Mouse (Mus musculus) bone marrow macrophage, adult 2 months (primary cell): ENCODE measurements at regions not wholly inside any gene's neighbourhood (a gene's known extent, or its start where the extent isn't known, plus 50 kb on each side); places are given as distances from the start of the nearest gene placed in this dataset.

ENCODE experiments used
- CTCF ChIP-seq: IDR thresholded peaks from 2 replicates; pipeline ENCODE4 v1.5.1; 2012; ENCODE audit warnings: low read depth, mild to moderate bottlenecking, low read length, moderate library complexity
- POLR2A ChIP-seq: IDR thresholded peaks from 2 replicates; pipeline ENCODE4 v1.6.1; 2012; ENCODE audit warnings: mild to moderate bottlenecking, low read depth, low read length, borderline replicate concordance

DNA sequence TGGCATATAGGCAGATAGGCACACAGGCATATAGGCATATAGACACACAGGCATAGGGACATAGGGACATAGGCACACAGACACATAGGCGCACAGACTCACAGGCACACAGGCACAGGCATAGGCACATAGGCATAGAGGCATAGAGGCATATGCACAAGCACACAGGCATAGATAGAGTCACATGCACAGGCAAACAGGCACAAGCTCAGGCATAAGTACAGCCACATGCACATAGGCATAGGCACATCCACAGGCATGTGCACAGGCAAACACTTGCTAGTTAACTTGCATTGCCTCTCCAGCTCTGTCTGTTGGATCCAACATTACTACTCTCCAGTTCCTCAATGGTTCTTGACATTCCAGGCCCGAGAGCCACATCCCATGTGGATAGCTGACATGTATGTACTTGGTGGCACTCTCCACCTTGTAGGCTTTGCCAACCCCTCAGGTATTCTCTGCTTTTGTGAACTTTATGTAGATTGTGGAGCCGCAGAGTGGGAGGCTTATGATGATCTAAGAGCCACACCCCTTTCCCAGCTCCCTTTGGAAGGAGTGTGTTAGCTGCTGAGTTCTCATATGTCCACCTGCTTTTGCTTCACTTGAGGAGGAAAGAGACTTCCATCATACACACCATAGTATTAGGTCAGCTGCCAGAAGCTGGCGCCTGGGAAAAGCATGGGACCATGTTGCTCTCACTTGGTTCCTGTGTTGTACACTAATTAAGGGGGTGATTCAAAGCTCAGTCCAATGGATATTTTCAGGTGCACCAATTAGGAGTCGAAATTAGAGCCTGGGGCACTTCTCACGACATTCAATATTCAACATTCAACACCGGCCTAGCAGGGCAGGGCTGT, 192.7 kb upstream of the Hhip start:
- TF ChIP-seq CTCF, result no peak
- TF ChIP-seq POLR2A, result no peak
